Mouse (Mus musculus): ENCODE measurements around the gene Carns1.

- TF ChIP-seq CTCF (IDR thresholded peaks at IDR 0.05; ENCODE audit: extremely low read depth, insufficient read depth, low read length) (no peak), POLR2A (IDR thresholded peaks at IDR 0.05; ENCODE audit: extremely low read depth, insufficient read depth, low read length) (no peak)
Observed at GRCm38 (mm10) chr19:4180411-4180810, 5.1 kb upstream of the Carns1 start.
